ENCODE assay signal across 20 mouse cellular contexts in genomic region chr6:147919697-147920096, GRCm38 (mm10).
DNase-seq lines count a peak whose midpoint lies in the region; ATAC-seq and TF ChIP-seq lines count a peak whose summit lies in the region.
"Had no signal": no experiment of that assay in that cellular context is flagged by ENCODE, and none has a peak within 500 bp of the region (broad histone marks: within the 10 kb centered on the region; RNA-seq: fewer than 3 reads in every experiment).

No protein-coding gene starts in this region.

- H3K27ac ChIP-seq in hindbrain, embryonic 14.5 days: no peak overlapping the region
- no peak overlapping the region for H3K27ac ChIP-seq in hindbrain, embryonic 11.5 days (ENCODE audit: low read depth, low read length)
- H3K27ac ChIP-seq in lung, embryonic 14.5 days (ENCODE audit: low read depth): peak overlapping the region; percentile 59; the same call in 1 of the 2 replicates
- no peak overlapping the region for H3K27ac ChIP-seq in lung, postnatal 0 days (ENCODE audit: low read length)
- H3K27ac ChIP-seq: embryonic facial prominence, embryonic 12.5 days; limb, embryonic 12.5 days; liver, embryonic 15.5 days; neural tube, embryonic 12.5 days had no signal

- H3K4me3 ChIP-seq in hindbrain, embryonic 14.5 days (replicated peaks; ENCODE audit: low read length): no peak overlapping the region
- H3K4me3 ChIP-seq in hindbrain, embryonic 11.5 days (ENCODE audit: low read depth, low read length): no peak overlapping the region
- no peak overlapping the region for H3K4me3 ChIP-seq in lung, embryonic 14.5 days (ENCODE audit: low read depth, low read length)
- no peak overlapping the region for H3K4me3 ChIP-seq in lung, postnatal 0 days (ENCODE audit: low read depth, low read length)
- H3K4me3 ChIP-seq: embryonic facial prominence, embryonic 12.5 days; limb, embryonic 12.5 days; liver, embryonic 15.5 days; neural tube, embryonic 12.5 days had no signal

- no peaks in the 10 kb centered on the region for H3K9me3 ChIP-seq in hindbrain, embryonic 14.5 days (ENCODE audit: control insufficient read depth, low read length)
- H3K9me3 ChIP-seq in hindbrain, embryonic 11.5 days (ENCODE audit: control insufficient read depth, low read length): no peaks in the 10 kb centered on the region
- no peaks in the 10 kb centered on the region for H3K9me3 ChIP-seq in lung, embryonic 14.5 days (ENCODE audit: low read depth, low read length)
- no peaks in the 10 kb centered on the region for H3K9me3 ChIP-seq in lung, postnatal 0 days (ENCODE audit: low read length)
- H3K9me3 ChIP-seq: embryonic facial prominence, embryonic 12.5 days; limb, embryonic 12.5 days; liver, embryonic 15.5 days; neural tube, embryonic 12.5 days had no signal

- H3K4me2 ChIP-seq in hindbrain, embryonic 14.5 days (replicated peaks): no peak overlapping the region
- H3K4me2 ChIP-seq in hindbrain, embryonic 11.5 days (replicated peaks; ENCODE audit: low read depth, low read length): no peak overlapping the region
- H3K4me2 ChIP-seq in lung, embryonic 14.5 days: no peak overlapping the region
- H3K4me2 ChIP-seq in lung, postnatal 0 days (replicated peaks; ENCODE audit: low read depth, low read length): no peak overlapping the region
- H3K4me2 ChIP-seq: embryonic facial prominence, embryonic 12.5 days; heart, embryonic 11.5 days; limb, embryonic 12.5 days; liver, embryonic 15.5 days; neural tube, embryonic 12.5 days had no signal

- no peak for ATAC-seq in hindbrain, embryonic 14.5 days (ENCODE audit: low FRiP score)
- ATAC-seq in hindbrain, embryonic 11.5 days (ENCODE audit: low FRiP score): no peak
- peak; percentile 91 for ATAC-seq in lung, embryonic 14.5 days (ENCODE audit: insufficient read depth)
- no peak for ATAC-seq in lung, postnatal 0 days

- no peaks in the 10 kb centered on the region for H3K36me3 ChIP-seq in hindbrain, embryonic 14.5 days (replicated peaks; ENCODE audit: control insufficient read depth, insufficient read depth)
- H3K36me3 ChIP-seq in hindbrain, embryonic 11.5 days (ENCODE audit: control insufficient read depth, insufficient read depth, low read length): no peaks in the 10 kb centered on the region
- H3K36me3 ChIP-seq in lung, embryonic 14.5 days (ENCODE audit: insufficient read depth): no peaks in the 10 kb centered on the region
- no peaks in the 10 kb centered on the region for H3K36me3 ChIP-seq in lung, postnatal 0 days (ENCODE audit: insufficient read depth, low read length)
- H3K36me3 ChIP-seq: embryonic facial prominence, embryonic 12.5 days; limb, embryonic 12.5 days; liver, embryonic 15.5 days; neural tube, embryonic 12.5 days had no signal

- H3K9ac ChIP-seq in hindbrain, embryonic 14.5 days: no peak overlapping the region
- no peak overlapping the region for H3K9ac ChIP-seq in hindbrain, embryonic 11.5 days (ENCODE audit: low read depth, low read length)
- no peak overlapping the region for H3K9ac ChIP-seq in lung, embryonic 14.5 days
- H3K9ac ChIP-seq in lung, postnatal 0 days (replicated peaks; ENCODE audit: low read depth): no peak overlapping the region
- H3K9ac ChIP-seq: embryonic facial prominence, embryonic 12.5 days; limb, embryonic 12.5 days; liver, embryonic 15.5 days; neural tube, embryonic 12.5 days had no signal

- DNase-seq in adrenal gland, postnatal 10 days: peak; percentile 10
- no peak for DNase-seq in adrenal gland, adult 18-20 months (ENCODE audit: low spot score in 2 of 2)
- peak; percentile 35 for DNase-seq in hindbrain, embryonic 14.5 days (ENCODE audit: low spot score)
- no peak for DNase-seq in hindbrain, embryonic 11.5 days (ENCODE audit: low spot score)
- peak; percentile 77 for DNase-seq in lung, embryonic 14.5 days
- no peak for DNase-seq in lung, postnatal 0 days (ENCODE audit: low spot score)
- peak; percentile 10 for DNase-seq in right cerebral cortex, postnatal 4 days
- DNase-seq in right cerebral cortex, postnatal 36 days (ENCODE audit: low spot score in 2 of 2): no peak
- DNase-seq: adrenal gland, adult 2 months; cerebellum, adult 11 months; heart, postnatal 14 days; kidney, adult 18-20 months; kidney, postnatal 14 days; right cerebral cortex, postnatal 14 days; thymus, adult 18-20 months had no signal

- no peaks in the 10 kb centered on the region for H3K4me1 ChIP-seq in hindbrain, embryonic 14.5 days (replicated peaks; ENCODE audit: control insufficient read depth, insufficient read depth, low read length)
- no peaks in the 10 kb centered on the region for H3K4me1 ChIP-seq in hindbrain, embryonic 11.5 days (replicated peaks; ENCODE audit: control insufficient read depth, insufficient read depth, low read length)
- H3K4me1 ChIP-seq in lung, embryonic 14.5 days (ENCODE audit: insufficient read depth): 0 out of 2 replicates have a peak, but pooled peaks cover 5% of the 10 kb centered on the region
- H3K4me1 ChIP-seq in lung, postnatal 0 days (ENCODE audit: insufficient read depth, low read depth, low read length): no peaks in the 10 kb centered on the region
- H3K4me1 ChIP-seq: embryonic facial prominence, embryonic 12.5 days; limb, embryonic 12.5 days; liver, embryonic 15.5 days; neural tube, embryonic 12.5 days had no signal

- no peak for TF ChIP-seq CTCF in lung, embryonic 14.5 days (IDR thresholded peaks at IDR 0.05; ENCODE audit: low read depth)
- TF ChIP-seq CTCF in lung, postnatal 0 days (IDR thresholded peaks at IDR 0.05): no peak

- no peaks in the 10 kb centered on the region for H3K27me3 ChIP-seq in hindbrain, embryonic 14.5 days (ENCODE audit: control insufficient read depth, insufficient read depth, low read length)
- H3K27me3 ChIP-seq in hindbrain, embryonic 11.5 days (ENCODE audit: control insufficient read depth, insufficient read depth, low read length): no peaks in the 10 kb centered on the region
- H3K27me3 ChIP-seq in lung, embryonic 14.5 days (ENCODE audit: insufficient read depth, low read length): no peaks in the 10 kb centered on the region
- H3K27me3 ChIP-seq in lung, postnatal 0 days (replicated peaks; ENCODE audit: insufficient read depth, low read length): no peaks in the 10 kb centered on the region
- H3K27me3 ChIP-seq: embryonic facial prominence, embryonic 12.5 days; liver, embryonic 15.5 days; neural tube, embryonic 12.5 days had no signal

- WGBS in hindbrain, embryonic 14.5 days: 88% methylated on average over 1 of the region's 1 CpGs
- 68% methylated on average over 1 of the region's 1 CpGs for WGBS in hindbrain, embryonic 11.5 days
- 38% methylated on average over 1 of the region's 1 CpGs for WGBS in lung, embryonic 14.5 days
- 28% methylated on average over 1 of the region's 1 CpGs for WGBS in lung, postnatal 0 days

- TF ChIP-seq EP300 in lung, postnatal 0 days (IDR thresholded peaks at IDR 0.05): no peak

Comparison
In these comparisons a context has a peak if more than half of its experiments do, and no peak if none do; other contexts are left out.
1. DNase-seq: peak in adrenal gland, postnatal 10 days (single experiment), hindbrain, embryonic 14.5 days (single experiment), lung, embryonic 14.5 days (single experiment) and right cerebral cortex, postnatal 4 days (single experiment); none in adrenal gland, adult 18-20 months (0 of 2), hindbrain, embryonic 11.5 days (single experiment), lung, postnatal 0 days (single experiment) and right cerebral cortex, postnatal 36 days (0 of 2).